Mouse (Mus musculus) heart, adult 18-20 months (tissue): ENCODE data around the gene Robo2. TPM values are rescaled to one million over a fixed set of nuclear protein-coding genes. Genes with fewer than 3 reads are reported as not detected.

Experiments
- DNase-seq, 2 experiments: peaks; one replicate each; pipeline ENCODE4 v3.0.0; 2021 to 2022; ENCODE audit warnings: mixed read lengths in 1 of 2
- total RNA-seq, 2 experiments: library from RNA; stranded (reverse); gene quantifications; 2 replicates each; pipeline ENCODE4 v1.2.3; 2021

Gene Robo2
- total RNA-seq, 2 experiments from 2014 or later = 1.1 to 1.4 TPM

GRCm38 (mm10) chr16:74321666-74322371 lies 89.8 kb downstream of the Robo2 start:
- DNase-seq = no peak

- DNase-seq = no peak
These were observed 95.5 kb downstream of the Robo2 start for GRCm38 (mm10) chr16:74316150-74316549.

- no peak for DNase-seq
These were observed 98.4 kb downstream of the Robo2 start for GRCm38 (mm10) chr16:74313222-74313621.

- DNase-seq = no peak
These were observed 104.1 kb downstream of the Robo2 start for GRCm38 (mm10) chr16:74307543-74307887.

GRCm38 (mm10) chr16:74306876-74307542 lies 104.6 kb downstream of the Robo2 start:
- no peak for DNase-seq

- DNase-seq = no peak
These were observed 123.7 kb downstream of the Robo2 start for GRCm38 (mm10) chr16:74287878-74288277.

- DNase-seq = no peak
These were observed 129.1 kb downstream of the Robo2 start for GRCm38 (mm10) chr16:74282549-74282948.

GRCm38 (mm10) chr16:74276855-74277573 lies 134.6 kb downstream of the Robo2 start:
- no peak for DNase-seq

- no peak for DNase-seq
These were observed 137.0 kb downstream of the Robo2 start for GRCm38 (mm10) chr16:74274596-74274995.

- no peak for DNase-seq
These were observed 138.6 kb downstream of the Robo2 start for GRCm38 (mm10) chr16:74272993-74273392.

- DNase-seq = no peak
These were observed 153.4 kb downstream of the Robo2 start for GRCm38 (mm10) chr16:74258241-74258640.

GRCm38 (mm10) chr16:74244452-74244851 lies 167.2 kb downstream of the Robo2 start:
- no peak for DNase-seq

- DNase-seq = no peak
These were observed 170.1 kb downstream of the Robo2 start for GRCm38 (mm10) chr16:74241534-74241933.

- no peak for DNase-seq
These were observed 174.2 kb downstream of the Robo2 start for GRCm38 (mm10) chr16:74237411-74237930.

GRCm38 (mm10) chr16:74234393-74235059 lies 177.1 kb downstream of the Robo2 start:
- DNase-seq = no peak

- peak; percentile 2 to 3 for DNase-seq
These were observed 178.0 kb downstream of the Robo2 start for GRCm38 (mm10) chr16:74233596-74233995.

GRCm38 (mm10) chr16:74227285-74227684 lies 184.3 kb downstream of the Robo2 start:
- DNase-seq = peak in 1 of 2 experiments; percentile 2

- no peak for DNase-seq
These were observed 186.0 kb downstream of the Robo2 start for GRCm38 (mm10) chr16:74225423-74226272.

- no peak for DNase-seq
These were observed 189.1 kb downstream of the Robo2 start for GRCm38 (mm10) chr16:74222501-74222900.

GRCm38 (mm10) chr16:74216879-74217415 lies 194.7 kb downstream of the Robo2 start:
- no peak for DNase-seq

- peak in 1 of 2 experiments; percentile 3 for DNase-seq
These were observed 195.8 kb downstream of the Robo2 start for GRCm38 (mm10) chr16:74215791-74216190.
